Mouse (Mus musculus) gastrocnemius, adult 2 months (tissue): ENCODE measurements around the gene Cbx3. TPM values are rescaled to one million over a fixed set of nuclear protein-coding genes. Genes with fewer than 3 reads are reported as not detected.
A peak's percentile ranks its signal among the peaks of the same experiment; 100 is the strongest.

Source experiments
- DNase-seq: peaks from one replicate; pipeline ENCODE4 v3.0.0; 2022
- H3K27ac ChIP-seq: fragments of 200-600 bp; 2 replicates; pipeline ENCODE4 v1.8.1; 2022; ENCODE audit warnings: mild to moderate bottlenecking
- H3K4me3 ChIP-seq: fragments of 200-600 bp; 2 replicates; pipeline ENCODE4 v1.8.1; 2022; ENCODE audit warnings: mild to moderate bottlenecking, moderate library complexity
- CTCF ChIP-seq: fragments of 200-600 bp; IDR thresholded peaks from 2 replicates; pipeline ENCODE4 v1.8.1; 2022; ENCODE audit warnings: antibody characterized with exemption, mild to moderate bottlenecking, moderate library complexity
- intact Hi-C: fragments of 180-260 bp; cut with DNase I; formaldehyde crosslinking; loops from one replicate; pipeline ENCODE4 v1.15.1; 2025
- total RNA-seq, 2 experiments: library from RNA; stranded (reverse); gene quantifications; 2 replicates each; pipeline ENCODE4 v1.2.3; 2021

Gene Cbx3
- total RNA-seq, 2 experiments from 2014 or later, result 38.6 to 51.1 TPM

- TF ChIP-seq CTCF, result no peak
- no peak for DNase-seq
- Histone ChIP-seq H3K4me3 (no peak overlapping the region), H3K27ac (no peak overlapping the region)
- intact Hi-C loops, result loop anchor here (5.0 kb wide), 1 partner anchor 71 kb away; no protein-coding TSS in a partner anchor
Observed at GRCm38 (mm10) chr6:51510946-51511345, 40.8 kb downstream of the Cbx3 start.

GRCm38 (mm10) chr6:51513745-51514144 lies 43.6 kb downstream of the Cbx3 start:
- no peak overlapping the region for H3K27ac ChIP-seq
- no peak overlapping the region for H3K4me3 ChIP-seq
- no peak for TF ChIP-seq CTCF
- DNase-seq, result no peak
- intact Hi-C loops, result loop anchor here (5.0 kb wide), 1 partner anchor 69 kb away; no protein-coding TSS in a partner anchor

DNA sequence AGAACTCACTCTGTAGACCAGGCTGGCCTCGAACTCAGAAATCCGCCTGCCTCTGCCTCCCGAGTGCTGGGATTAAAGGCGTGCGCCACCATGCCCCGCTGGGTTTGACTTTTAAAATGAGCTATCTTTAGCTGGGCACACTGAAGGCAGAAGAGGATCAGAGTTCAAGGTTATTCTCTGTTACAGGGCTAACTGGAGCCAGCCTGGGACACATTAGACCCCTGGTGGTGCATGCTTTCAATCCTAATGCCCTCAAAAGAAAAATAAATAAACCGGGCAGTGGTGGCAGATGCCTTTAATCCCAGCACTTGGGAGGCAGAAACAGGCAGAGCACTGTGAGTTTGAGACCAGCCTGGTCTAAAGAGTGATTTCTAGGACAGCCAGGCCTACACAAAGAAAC lies 44.7 kb downstream of the Cbx3 start:
- Histone ChIP-seq H3K4me3 (no peak overlapping the region), H3K27ac (no peak overlapping the region)
- TF ChIP-seq CTCF, result no peak
- intact Hi-C loops, result loop anchor here (5.0 kb wide), 1 partner anchor 67 kb away; no protein-coding TSS in a partner anchor
- no peak for DNase-seq

DNA sequence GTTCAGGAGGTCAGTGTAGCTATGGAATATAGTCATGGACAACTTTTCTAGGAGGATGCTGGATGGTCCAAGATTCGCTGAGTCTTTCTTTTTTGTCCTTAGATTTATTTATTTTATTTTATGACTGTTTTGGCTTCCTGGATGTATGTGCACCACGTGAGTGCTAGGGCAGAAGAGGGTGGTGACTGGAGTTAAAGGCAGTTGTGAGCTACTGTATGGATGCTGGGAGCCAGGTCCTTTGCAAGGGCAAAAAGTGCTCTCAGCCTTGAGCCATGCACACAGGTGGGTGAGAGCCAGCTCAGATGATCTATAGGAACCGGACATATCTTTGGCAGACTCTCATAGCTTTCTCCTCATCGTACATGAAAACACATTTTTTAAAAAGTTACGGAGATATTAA lies 53.1 kb downstream of the Cbx3 start:
- Histone ChIP-seq H3K4me3 (peak overlapping the region; percentile 84), H3K27ac (peak overlapping the region; percentile 84)
- intact Hi-C loops, result no loop called here
- TF ChIP-seq CTCF, result no peak
- DNase-seq, result no peak

DNA sequence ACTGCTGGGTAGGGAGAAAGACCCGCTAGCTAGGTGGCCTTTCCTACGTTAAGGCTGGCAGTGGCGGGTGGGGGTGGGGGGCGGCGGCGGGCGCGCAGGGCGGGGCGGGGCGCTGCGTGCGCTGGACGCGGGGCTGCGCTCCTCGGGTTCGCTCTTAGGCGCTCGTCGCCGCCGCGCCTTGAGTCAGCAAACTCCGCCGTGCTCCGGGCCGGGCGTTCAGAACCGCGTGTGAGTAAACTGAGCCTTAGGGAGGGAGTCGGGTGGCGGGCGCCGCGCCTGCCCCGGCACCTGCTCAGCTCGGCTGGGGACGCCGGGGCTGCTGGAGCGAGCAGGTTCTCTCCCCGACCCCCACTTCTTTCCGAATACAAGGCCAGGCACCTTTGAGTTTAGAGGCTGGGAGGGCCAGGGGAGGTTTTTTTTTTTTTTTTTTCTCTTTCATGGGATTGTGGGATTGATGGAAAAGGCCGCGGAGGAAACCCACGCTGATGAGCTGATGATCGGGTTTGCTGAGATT lies 53.7 kb downstream of the Cbx3 start, which contains the start of gene Snx10:
Gene Snx10 (plus strand): TSS at position 95 of the 514 bp plus-strand sequence.
- Histone ChIP-seq H3K4me3 (peak within 1 kb of the TSS; percentile 84), H3K27ac (peak within 1 kb of the TSS; percentile 84)
- peak; percentile 89 for DNase-seq
- intact Hi-C loops, result no loop called here
- no peak for TF ChIP-seq CTCF

- TF ChIP-seq CTCF, result no peak
- Histone ChIP-seq H3K27ac (peak overlapping the region; percentile 84), H3K4me3 (peak overlapping the region; percentile 84)
- intact Hi-C loops, result no loop called here
- DNase-seq, result peak; percentile 33
Observed at GRCm38 (mm10) chr6:51524321-51524931, 54.3 kb downstream of the Cbx3 start.

DNA sequence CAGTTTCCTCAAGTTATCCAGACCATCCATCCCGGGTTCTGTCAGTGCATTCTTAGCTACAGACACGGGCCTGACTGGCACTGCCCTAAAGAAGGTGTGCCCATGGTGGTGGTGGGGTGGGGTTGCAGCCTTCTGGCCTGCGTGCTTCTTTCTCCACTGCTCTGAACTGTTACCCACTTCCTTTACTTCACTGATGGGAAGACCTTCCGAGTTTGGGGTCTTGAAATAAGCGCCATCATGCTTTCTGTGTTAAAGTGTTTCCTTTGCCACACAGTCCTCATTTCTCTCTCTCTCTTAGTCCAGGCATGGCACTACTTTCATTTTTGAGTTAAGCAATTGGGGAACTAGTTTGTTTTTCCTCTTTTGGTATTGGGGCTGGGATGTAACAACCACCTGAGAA lies 54.8 kb downstream of the Cbx3 start:
- TF ChIP-seq CTCF, result no peak
- intact Hi-C loops, result no loop called here
- no peak for DNase-seq
- H3K4me3 ChIP-seq, result peak overlapping the region; percentile 84
- peak overlapping the region; percentile 84 for H3K27ac ChIP-seq

DNA sequence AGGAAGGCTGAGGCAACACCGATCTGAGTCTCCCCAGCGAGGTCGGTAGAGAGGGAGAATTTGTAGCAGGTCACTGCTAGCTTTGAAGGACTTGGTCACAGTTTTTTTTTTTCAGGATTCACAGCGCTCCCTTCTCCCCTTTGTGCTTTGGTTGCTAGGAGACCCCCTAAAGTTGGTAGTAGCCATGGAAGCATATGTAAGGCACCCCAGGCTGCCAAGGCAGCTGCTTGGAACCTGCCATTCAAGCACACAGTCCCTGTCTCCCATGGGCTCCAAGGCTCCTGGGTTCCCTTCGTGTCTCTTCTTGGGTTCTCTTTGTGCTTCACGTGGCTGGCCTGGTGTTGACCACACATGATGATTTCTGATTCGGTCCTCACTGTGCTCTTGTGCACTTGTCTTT lies 59.3 kb downstream of the Cbx3 start:
- no peak for TF ChIP-seq CTCF
- intact Hi-C loops, result no loop called here
- H3K27ac ChIP-seq, result no peak overlapping the region
- H3K4me3 ChIP-seq, result no peak overlapping the region
- DNase-seq, result no peak

Other genes with a start within 250 kb of the Cbx3 start
- not detected for gene Nfe2l3, start 37.7 kb upstream of the Cbx3 start, total RNA-seq
- gene Hnrnpa2b1, start 466 bp upstream of the Cbx3 start, total RNA-seq, result 100 to 1,000 TPM; 290 to 399 TPM
- 1 to 10 TPM; 4.4 to 6.1 TPM for gene Snx10, start 53.5 kb downstream of the Cbx3 start, total RNA-seq